Mouse (Mus musculus): ENCODE measurements around the gene Nalcn.

DNA sequence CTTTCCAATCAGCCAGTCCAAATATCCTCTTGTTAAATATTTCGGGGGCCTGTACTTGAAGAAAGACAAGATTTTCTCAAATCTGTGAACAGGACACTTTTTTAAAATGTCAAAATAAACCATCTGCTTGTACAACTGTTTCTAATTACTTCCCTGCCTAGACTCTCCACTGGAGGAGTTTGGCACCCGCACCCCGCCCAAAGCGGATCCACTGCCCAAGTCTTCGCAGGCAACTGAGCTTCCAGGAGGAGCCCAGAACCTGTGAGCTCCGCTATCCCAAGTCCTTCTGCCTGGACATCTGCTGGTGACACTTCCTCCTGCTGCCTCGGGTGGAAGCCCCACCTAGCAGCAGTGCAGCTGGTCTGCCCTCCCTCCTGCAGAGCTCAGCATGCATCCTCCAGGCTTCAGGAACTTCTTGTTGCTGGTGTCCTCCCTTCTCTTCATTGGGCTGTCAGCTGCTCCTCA is 33.0 kb upstream of the Nalcn start, which contains the start of gene Itgbl1:
- no peak for TF ChIP-seq CTCF (IDR thresholded peaks at IDR 0.05; ENCODE audit: borderline replicate concordance, extremely low read depth, insufficient read depth, insufficient read length)
- TF ChIP-seq POLR2A (IDR thresholded peaks at IDR 0.05; ENCODE audit: borderline replicate concordance, extremely low read depth, insufficient read depth, insufficient read length, poor library complexity, severe bottlenecking) = no peak
